Mouse (Mus musculus): Measurements from ENCODE around the gene Plch2.

Plch2 gene

GRCm38 (mm10) chr4:154994876-154995275 is 61.7 kb downstream of the Plch2 start:
- in situ Hi-C loops (cut with MboI, MseI): no loop called here

GRCm38 (mm10) chr4:154986750-154987149 is 69.8 kb downstream of the Plch2 start:
- in situ Hi-C loops (cut with MboI, MseI): loop anchor here (10.0 kb wide), 1 partner anchor 78 kb away; the partner anchor contains the start of gene Pex10

- in situ Hi-C loops (cut with MboI, MseI): loop anchor here (10.0 kb wide), 1 partner anchor 79 kb away; the partner anchor contains the start of gene Pex10
Observed at GRCm38 (mm10) chr4:154986096-154986495, 70.5 kb downstream of the Plch2 start.

GRCm38 (mm10) chr4:154985151-154985777 is 71.3 kb downstream of the Plch2 start:
- in situ Hi-C loops (cut with MboI, MseI): loop anchor here (10.0 kb wide), 1 partner anchor 80 kb away; the partner anchor contains the start of gene Pex10

GRCm38 (mm10) chr4:154983767-154984166 is 72.8 kb downstream of the Plch2 start:
- in situ Hi-C loops (cut with MboI, MseI): loop anchor here (10.0 kb wide), 1 partner anchor 81 kb away; the partner anchor contains the start of gene Pex10

GRCm38 (mm10) chr4:154982247-154983120 is 74.1 kb downstream of the Plch2 start:
- in situ Hi-C loops (cut with MboI, MseI): loop anchor here (10.0 kb wide), 1 partner anchor 82 kb away; the partner anchor contains the start of gene Pex10

GRCm38 (mm10) chr4:154981530-154981929 is 75.1 kb downstream of the Plch2 start:
- in situ Hi-C loops (cut with MboI, MseI): loop anchor here (10.0 kb wide), 1 partner anchor 83 kb away; the partner anchor contains the start of gene Pex10

GRCm38 (mm10) chr4:154981076-154981475 is 75.5 kb downstream of the Plch2 start:
- in situ Hi-C loops (cut with MboI, MseI): loop anchor here (10.0 kb wide), 1 partner anchor 84 kb away; the partner anchor contains the start of gene Pex10

GRCm38 (mm10) chr4:154980110-154980509 is 76.5 kb downstream of the Plch2 start:
- in situ Hi-C loops (cut with MboI, MseI): loop anchor here (10.0 kb wide), 1 partner anchor 85 kb away; the partner anchor contains the start of gene Pex10

GRCm38 (mm10) chr4:154974163-154974611 is 82.4 kb downstream of the Plch2 start:
- in situ Hi-C loops (cut with MboI, MseI): no loop called here

GRCm38 (mm10) chr4:154972546-154972945 is 84.0 kb downstream of the Plch2 start:
- in situ Hi-C loops (cut with MboI, MseI): no loop called here

GRCm38 (mm10) chr4:154967173-154967572 is 89.4 kb downstream of the Plch2 start:
- in situ Hi-C loops (cut with MboI, MseI): loop anchor here (10.0 kb wide), 1 partner anchor 278 kb away; the partner anchor contains the start of gene Faap20

- in situ Hi-C loops (cut with MboI, MseI): loop anchor here (10.0 kb wide), 1 partner anchor 279 kb away; the partner anchor contains the start of gene Faap20
Observed at GRCm38 (mm10) chr4:154965856-154966255, 90.7 kb downstream of the Plch2 start.

GRCm38 (mm10) chr4:154964581-154965235 is 91.9 kb downstream of the Plch2 start:
- in situ Hi-C loops (cut with MboI, MseI): loop anchor here (10.0 kb wide), 1 partner anchor 280 kb away; the partner anchor contains the start of gene Faap20

GRCm38 (mm10) chr4:154963901-154964580 is 92.5 kb downstream of the Plch2 start, which contains the start of gene Pank4:
Pank4 (plus strand) TSS chr4:154964123.
- in situ Hi-C loops (cut with MboI, MseI): loop anchor here (10.0 kb wide), 1 partner anchor 281 kb away; the partner anchor contains the start of gene Faap20

- in situ Hi-C loops (cut with MboI, MseI): loop anchor here (10.0 kb wide), 1 partner anchor 281 kb away; the partner anchor contains the start of gene Faap20
Observed at GRCm38 (mm10) chr4:154963190-154963836, 93.3 kb downstream of the Plch2 start.

GRCm38 (mm10) chr4:154962683-154963082 is 93.9 kb downstream of the Plch2 start:
- in situ Hi-C loops (cut with MboI, MseI): loop anchor here (10.0 kb wide), 1 partner anchor 282 kb away; the partner anchor contains the start of gene Faap20

- in situ Hi-C loops (cut with MboI, MseI): loop anchor here (10.0 kb wide), 1 partner anchor 283 kb away; the partner anchor contains the start of gene Faap20
Observed at GRCm38 (mm10) chr4:154961911-154962310, 94.7 kb downstream of the Plch2 start.

- in situ Hi-C loops (cut with MboI, MseI): loop anchor here (10.0 kb wide), 1 partner anchor 284 kb away; the partner anchor contains the start of gene Faap20
Observed at GRCm38 (mm10) chr4:154961226-154961738, 95.3 kb downstream of the Plch2 start.

Data from regulatory T cell (primary cell).